Mouse (Mus musculus) limb, embryonic 13.5 days (tissue): Measurements from ENCODE around the gene Cdc42ep2. TPM values are rescaled to one million over a fixed set of nuclear protein-coding genes. Genes with fewer than 3 reads are reported as not detected.

Experiments
- polyA plus RNA-seq: library from polyadenylated mRNA; unstranded; fragments of >200 nt; fragmentation: Nextera tagmentation; extraction: Ambion mirVana; gene quantifications from 2 replicates; pipeline ENCODE4 v1.2.1, GENCODE M21; 2015

Gene Cdc42ep2
- polyA plus RNA-seq, 1 experiment from 2014 or later: 4.7 TPM

Other genes starting within 250 kb of the Cdc42ep2 start
- 18.2 and 18.5 TPM in 2 replicates for gene Map3k11, start 236.1 kb downstream of the Cdc42ep2 start, polyA plus RNA-seq
- gene Pcnx3, start 235.9 kb downstream of the Cdc42ep2 start, polyA plus RNA-seq: 25.4 and 28.7 TPM in 2 replicates
- 0.51 and 0.75 TPM in 2 replicates for gene Kcnk7, start 220.4 kb downstream of the Cdc42ep2 start, polyA plus RNA-seq
- 20.4 and 21.2 TPM in 2 replicates for gene Ehbp1l1, start 198.5 kb downstream of the Cdc42ep2 start, polyA plus RNA-seq
- gene Fam89b, start 195.2 kb downstream of the Cdc42ep2 start, polyA plus RNA-seq: 128 and 141 TPM in 2 replicates
- 41.1 and 48.9 TPM in 2 replicates for gene Ltbp3, start 183.9 kb downstream of the Cdc42ep2 start, polyA plus RNA-seq
- gene Scyl1, start 153.4 kb downstream of the Cdc42ep2 start, polyA plus RNA-seq: 76.9 and 82.7 TPM in 2 replicates
- 30.1 and 32.2 TPM in 2 replicates for gene Frmd8, start 49.5 kb downstream of the Cdc42ep2 start, polyA plus RNA-seq
- gene Slc25a45, start 47.0 kb downstream of the Cdc42ep2 start, polyA plus RNA-seq: 2.3 and 2.4 TPM in 2 replicates
- 4.7 and 5.5 TPM in 2 replicates for gene Tigd3, start 30.7 kb downstream of the Cdc42ep2 start, polyA plus RNA-seq
- gene Dpf2, start 11.8 kb downstream of the Cdc42ep2 start, polyA plus RNA-seq: 174 and 185 TPM in 2 replicates
- gene Pola2, start 39.4 kb upstream of the Cdc42ep2 start, polyA plus RNA-seq: 70.9 and 75.7 TPM in 2 replicates
- not detected in 2 replicates for gene Slc22a20, start 61.3 kb upstream of the Cdc42ep2 start, polyA plus RNA-seq
- 7.1 and 8.0 TPM in 2 replicates for gene Capn1, start 91.1 kb upstream of the Cdc42ep2 start, polyA plus RNA-seq
- 27.2 and 34.0 TPM in 2 replicates for gene Syvn1, start 121.8 kb upstream of the Cdc42ep2 start, polyA plus RNA-seq
- 76.9 and 80.0 TPM in 2 replicates for gene Mrpl49, start 133.0 kb upstream of the Cdc42ep2 start, polyA plus RNA-seq
- 760 and 823 TPM in 2 replicates for gene Fau, start 133.0 kb upstream of the Cdc42ep2 start, polyA plus RNA-seq
- 29.0 and 29.8 TPM in 2 replicates for gene Znhit2, start 136.4 kb upstream of the Cdc42ep2 start, polyA plus RNA-seq
- gene Tm7sf2, start 143.6 kb upstream of the Cdc42ep2 start, polyA plus RNA-seq: 17.4 and 24.0 TPM in 2 replicates
- 69.7 and 72.5 TPM in 2 replicates for gene Vps51, start 152.4 kb upstream of the Cdc42ep2 start, polyA plus RNA-seq
- not detected in 2 replicates for gene Tmem262, start 155.2 kb upstream of the Cdc42ep2 start, polyA plus RNA-seq
- gene Gm28374, start 157.4 kb upstream of the Cdc42ep2 start, polyA plus RNA-seq: 1.9 and 2.3 TPM in 2 replicates
- gene Zfpl1, start 160.1 kb upstream of the Cdc42ep2 start, polyA plus RNA-seq: 85.9 and 92.5 TPM in 2 replicates
- gene Cdca5, start 160.2 kb upstream of the Cdc42ep2 start, polyA plus RNA-seq: 36.5 and 37.6 TPM in 2 replicates
- gene AC131692.1, start 169.6 kb upstream of the Cdc42ep2 start, polyA plus RNA-seq: 0.73 TPM in 1 of 2 replicates, not detected in the other
- gene Naaladl1, start 181.0 kb upstream of the Cdc42ep2 start, polyA plus RNA-seq: 0.46 and 0.65 TPM in 2 replicates
- gene Sac3d1, start 193.8 kb upstream of the Cdc42ep2 start, polyA plus RNA-seq: 42.9 and 44.0 TPM in 2 replicates
- gene Snx15, start 203.5 kb upstream of the Cdc42ep2 start, polyA plus RNA-seq: 33.0 and 33.7 TPM in 2 replicates
- not detected in 2 replicates for gene Batf2, start 216.2 kb upstream of the Cdc42ep2 start, polyA plus RNA-seq
- 88.7 and 90.4 TPM in 2 replicates for gene Arl2, start 216.7 kb upstream of the Cdc42ep2 start, polyA plus RNA-seq